In the genomic region with DNA sequence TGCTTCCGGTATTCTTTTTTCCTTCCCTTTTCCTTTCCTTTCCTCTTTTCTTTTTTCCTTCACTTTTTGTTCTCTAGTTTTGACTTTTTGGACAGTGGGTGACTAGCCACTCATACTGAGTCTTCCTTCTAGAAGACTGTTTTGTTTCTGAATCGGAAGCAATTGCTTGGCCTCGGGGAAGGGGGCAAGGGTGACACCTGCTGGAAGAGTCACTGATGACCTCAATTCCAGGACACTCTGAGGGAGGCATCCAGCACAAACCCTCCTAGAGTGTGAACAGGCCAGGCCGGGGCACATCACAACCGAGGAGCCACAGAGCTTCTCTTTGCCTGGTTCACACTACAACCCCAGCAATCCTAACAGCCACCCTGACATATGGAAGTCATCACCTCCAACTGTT, we compare ENCODE assay signal across 8 mouse cellular contexts. TPM values are rescaled to one million over a fixed set of nuclear protein-coding genes. Genes with fewer than 3 reads are reported as not detected.
A peak's percentile ranks its signal among the peaks of the same experiment; 100 is the strongest.
DNase-seq lines count a peak whose midpoint lies in the region; ATAC-seq lines count a peak whose summit lies in the region.

No protein-coding gene starts in this region.

- no peak for ATAC-seq in erythroid progenitor cell, adult 5-6 weeks (replicated peaks; ENCODE audit: low FRiP score, poor library complexity, severe bottlenecking)

- peak; percentile 61 for DNase-seq in kidney, adult 18-20 months
- no peak for DNase-seq in kidney, adult 11 months
- DNase-seq in B cell, adult 2 months: peak; percentile 10 to 16
- DNase-seq in NIH3T3 (ENCODE audit: low read depth): peak; percentile 69
- DNase-seq in induced T-regulatory cell, adult 2 months (ENCODE audit: low read depth): peak; percentile 40
- peak; percentile 64 for DNase-seq in retina, embryonic 14.5 days (ENCODE audit: low spot score)
- no peak for DNase-seq in layer of hippocampus, adult 8-10 months (ENCODE audit: low spot score in 2 of 2)

RNA-seq across cellular contexts. Expression of gene Dnmbp, which starts 34.0 kb away (rescaled TPM):
- 2.5 and 5.0 TPM in 2 replicates for total RNA-seq in erythroid progenitor cell, adult 5-6 weeks (2015; ENCODE audit: low replicate concordance)
- 1.5 and 2.3 TPM in 2 replicates for total RNA-seq in erythroid progenitor cell, adult 5-6 weeks (2017; ENCODE audit: low replicate concordance)
- total RNA-seq in layer of hippocampus, adult 8-10 months (2022): 10 to 100 TPM; 10.8 to 13.3 (median 11.7) TPM

Comparison
In these comparisons a context has a peak if more than half of its experiments do, and no peak if none do; other contexts are left out.
1. DNase-seq: peak in kidney, adult 18-20 months (single experiment), B cell, adult 2 months (2 of 2), NIH3T3 (single experiment), induced T-regulatory cell, adult 2 months (single experiment) and retina, embryonic 14.5 days (single experiment); none in kidney, adult 11 months (single experiment) and layer of hippocampus, adult 8-10 months (0 of 2).